Mouse (Mus musculus): ENCODE data around the gene Git1.

The Git1 gene

DNA sequence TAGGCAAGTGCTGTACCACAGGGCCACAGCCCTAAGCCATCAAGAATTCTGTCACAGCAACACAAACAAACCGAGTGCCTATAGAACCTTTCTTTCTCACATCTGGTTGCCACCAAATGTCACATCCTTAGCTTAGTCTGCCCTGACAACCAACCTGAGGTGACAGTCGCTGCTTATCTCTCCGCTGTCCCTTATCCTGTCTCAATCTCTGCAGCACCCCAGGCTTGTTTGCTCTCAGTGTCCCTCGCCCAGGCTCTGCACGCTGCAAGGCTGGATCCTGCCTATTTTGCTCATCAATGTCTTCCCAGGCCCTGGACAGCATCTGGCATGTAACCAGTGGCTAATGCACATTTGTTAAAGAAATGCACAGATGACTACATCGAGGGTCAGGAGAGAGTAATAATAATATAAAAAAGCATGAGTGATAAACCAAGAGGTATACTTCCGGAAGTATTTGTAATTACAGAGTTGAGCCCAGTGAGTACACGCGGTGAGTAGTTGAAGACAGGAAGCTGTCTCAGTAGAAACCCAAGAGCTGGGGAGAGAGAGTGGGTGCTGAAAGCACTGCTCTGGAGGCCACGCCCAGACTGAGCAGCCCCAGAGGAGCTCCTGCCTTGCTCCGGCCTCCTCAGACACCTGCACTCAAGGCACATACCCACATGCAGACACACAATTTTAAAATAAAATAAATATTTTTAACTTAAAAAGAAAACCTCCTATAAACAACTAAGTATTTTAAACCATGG is 9.7 kb upstream of the Git1 start:
- no peak for DNase-seq (ENCODE audit: low spot score)

GRCm38 (mm10) chr11:77485229-77485628 is 8.1 kb upstream of the Git1 start:
- no peak for DNase-seq (ENCODE audit: low spot score)

- DNase-seq (ENCODE audit: low spot score), result no peak
Observed at GRCm38 (mm10) chr11:77486798-77487197, 6.6 kb upstream of the Git1 start.

DNA sequence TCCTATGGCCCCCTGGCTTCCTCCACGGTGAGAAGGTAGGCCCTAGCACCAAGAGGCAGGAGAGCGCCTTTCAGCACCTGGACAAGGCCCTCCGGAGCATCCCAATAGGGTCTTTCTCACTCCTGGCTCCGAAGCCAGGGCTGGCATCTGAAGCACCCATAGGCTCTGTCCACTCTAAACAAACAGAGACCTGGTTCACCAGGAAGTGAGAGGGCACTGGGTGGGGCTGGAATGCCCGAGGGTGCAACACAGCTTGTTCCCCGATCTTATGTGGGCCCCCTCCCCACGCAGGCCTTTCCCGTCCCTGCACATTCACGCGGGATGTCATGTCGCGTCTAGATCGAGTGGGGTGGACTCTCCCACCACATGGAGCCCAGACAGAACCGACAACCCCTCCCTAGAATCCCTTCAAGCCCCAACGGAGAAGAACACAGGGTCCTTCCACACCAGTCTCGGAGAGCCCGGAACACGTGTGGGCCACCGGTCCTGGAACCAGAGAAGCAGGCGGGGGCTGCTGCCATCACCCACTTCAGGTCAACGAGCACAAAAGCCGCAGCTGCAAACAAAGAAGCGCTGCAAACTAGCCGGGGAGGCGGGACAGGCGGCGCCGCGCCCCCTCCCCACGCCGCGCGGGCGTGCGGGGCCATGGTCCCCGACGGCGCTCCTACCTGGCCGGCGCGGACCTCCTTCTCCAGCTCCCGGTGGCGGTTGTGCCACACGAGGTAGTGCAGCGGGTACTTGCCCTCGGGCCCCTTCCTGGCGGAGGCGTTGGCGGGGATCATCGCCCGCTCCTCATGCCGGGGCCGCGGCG is 4.4 kb upstream of the Git1 start:
- DNase-seq (ENCODE audit: low spot score), result peak; percentile 51

- peak; percentile 94 for DNase-seq (ENCODE audit: low spot score)
Observed at GRCm38 (mm10) chr11:77489591-77490235, 3.6 kb upstream of the Git1 start, which contains the start of gene Ankrd13b. TSS of gene Ankrd13b (minus strand) at chr11:77489678.

DNA sequence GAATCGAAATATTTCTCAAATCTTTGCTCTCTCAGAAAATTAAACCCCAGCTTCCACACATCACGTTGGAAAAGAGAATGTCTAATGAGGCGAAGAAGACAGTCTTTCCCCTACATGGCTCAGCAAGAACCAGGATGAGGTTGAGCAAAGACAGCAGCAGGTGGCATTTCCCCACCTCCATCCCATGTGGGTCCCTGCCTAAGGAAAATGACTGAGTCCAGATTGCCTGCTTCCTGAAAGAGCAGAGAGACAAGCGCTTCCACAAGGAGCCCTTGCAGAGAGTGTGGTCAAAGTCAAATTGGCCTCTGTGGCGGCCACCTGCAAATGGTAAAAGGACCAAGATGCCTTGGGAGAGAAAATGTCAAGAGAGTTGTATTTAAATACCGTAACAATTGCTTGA is 2.9 kb upstream of the Git1 start:
- no peak for DNase-seq (ENCODE audit: low spot score)

GRCm38 (mm10) chr11:77491123-77491501 is 2.2 kb upstream of the Git1 start:
- DNase-seq (ENCODE audit: low spot score), result peak; percentile 99

DNA sequence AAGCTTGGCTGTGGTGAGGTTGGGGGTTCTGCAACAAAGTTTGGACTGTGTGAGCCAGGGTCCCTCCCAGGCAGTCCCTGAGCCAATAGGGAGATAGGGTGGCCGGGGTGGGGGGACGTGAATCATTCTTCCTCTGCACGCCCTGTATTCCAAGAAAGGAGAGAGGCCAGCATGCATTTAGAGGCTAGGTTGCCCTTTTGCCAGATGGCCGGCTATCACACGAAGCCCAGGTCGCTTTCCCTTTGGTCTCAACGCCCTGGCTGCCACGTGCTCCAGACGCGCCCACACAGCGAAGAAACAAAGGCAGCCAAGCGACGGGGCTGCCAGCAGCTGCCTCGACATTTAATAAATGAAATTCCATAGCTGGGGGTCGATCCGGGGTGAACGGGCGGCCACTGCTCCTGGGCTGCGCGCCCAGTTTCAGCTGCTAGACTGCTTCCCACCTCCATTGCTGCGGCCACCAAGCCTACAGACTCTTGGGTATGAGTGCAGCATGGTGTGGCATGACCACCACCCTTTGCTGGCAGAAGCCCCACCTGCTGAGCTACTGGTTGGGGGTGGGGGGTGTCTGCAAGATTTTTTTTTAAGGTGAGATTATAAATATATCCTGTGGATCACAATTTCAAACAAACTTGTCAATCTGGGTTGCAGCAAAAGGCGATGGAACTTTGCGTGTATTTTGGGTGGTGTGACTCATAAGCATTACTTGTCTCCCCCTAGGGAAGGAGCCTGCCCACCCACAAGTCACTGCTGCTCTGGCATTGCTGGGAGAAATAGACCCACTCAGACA is 1.7 kb upstream of the Git1 start:
- peak; percentile 86 for DNase-seq (ENCODE audit: low spot score)

GRCm38 (mm10) chr11:77492311-77492871 is 971 bp upstream of the Git1 start:
- no peak for DNase-seq (ENCODE audit: low spot score)

GRCm38 (mm10) chr11:77492911-77493332 is 440 bp upstream of the Git1 start:
- DNase-seq (ENCODE audit: low spot score), result peak; percentile 89

- DNase-seq (ENCODE audit: low spot score), result no peak
Observed at GRCm38 (mm10) chr11:77494344-77494676, 948 bp downstream of the Git1 start.

GRCm38 (mm10) chr11:77494782-77495181 is 1.4 kb downstream of the Git1 start:
- DNase-seq (ENCODE audit: low spot score), result no peak

GRCm38 (mm10) chr11:77495507-77495906 is 2.1 kb downstream of the Git1 start:
- DNase-seq (ENCODE audit: low spot score), result no peak

DNA sequence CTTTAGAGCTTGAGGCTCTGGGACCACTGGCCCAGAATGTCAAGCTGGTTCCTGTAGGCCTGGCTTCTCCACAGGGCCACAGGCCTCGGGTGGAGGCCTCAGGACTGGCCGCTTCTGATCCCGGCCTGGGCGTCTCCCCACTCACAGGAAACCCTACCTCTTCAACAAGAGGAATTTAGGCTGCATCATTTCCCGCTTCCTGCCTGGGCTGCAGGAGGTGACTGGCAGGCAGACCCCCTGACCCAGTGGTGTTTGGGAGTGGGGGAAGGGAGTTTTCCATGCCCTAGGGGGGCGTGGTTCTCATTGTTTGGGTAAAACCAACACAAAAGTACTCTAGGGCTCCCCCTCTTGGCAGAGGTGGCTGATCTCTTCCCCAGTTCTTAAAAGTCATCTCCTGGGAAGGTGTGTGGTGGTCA is 4.0 kb downstream of the Git1 start:
- peak; percentile 90 for DNase-seq (ENCODE audit: low spot score)

GRCm38 (mm10) chr11:77497851-77498250 is 4.5 kb downstream of the Git1 start:
- peak; percentile 77 for DNase-seq (ENCODE audit: low spot score)

- peak; percentile 60 for DNase-seq (ENCODE audit: low spot score)
Observed at GRCm38 (mm10) chr11:77498261-77499139, 5.1 kb downstream of the Git1 start.

- no peak for DNase-seq (ENCODE audit: low spot score)
Observed at GRCm38 (mm10) chr11:77499354-77499753, 6.0 kb downstream of the Git1 start.

DNA sequence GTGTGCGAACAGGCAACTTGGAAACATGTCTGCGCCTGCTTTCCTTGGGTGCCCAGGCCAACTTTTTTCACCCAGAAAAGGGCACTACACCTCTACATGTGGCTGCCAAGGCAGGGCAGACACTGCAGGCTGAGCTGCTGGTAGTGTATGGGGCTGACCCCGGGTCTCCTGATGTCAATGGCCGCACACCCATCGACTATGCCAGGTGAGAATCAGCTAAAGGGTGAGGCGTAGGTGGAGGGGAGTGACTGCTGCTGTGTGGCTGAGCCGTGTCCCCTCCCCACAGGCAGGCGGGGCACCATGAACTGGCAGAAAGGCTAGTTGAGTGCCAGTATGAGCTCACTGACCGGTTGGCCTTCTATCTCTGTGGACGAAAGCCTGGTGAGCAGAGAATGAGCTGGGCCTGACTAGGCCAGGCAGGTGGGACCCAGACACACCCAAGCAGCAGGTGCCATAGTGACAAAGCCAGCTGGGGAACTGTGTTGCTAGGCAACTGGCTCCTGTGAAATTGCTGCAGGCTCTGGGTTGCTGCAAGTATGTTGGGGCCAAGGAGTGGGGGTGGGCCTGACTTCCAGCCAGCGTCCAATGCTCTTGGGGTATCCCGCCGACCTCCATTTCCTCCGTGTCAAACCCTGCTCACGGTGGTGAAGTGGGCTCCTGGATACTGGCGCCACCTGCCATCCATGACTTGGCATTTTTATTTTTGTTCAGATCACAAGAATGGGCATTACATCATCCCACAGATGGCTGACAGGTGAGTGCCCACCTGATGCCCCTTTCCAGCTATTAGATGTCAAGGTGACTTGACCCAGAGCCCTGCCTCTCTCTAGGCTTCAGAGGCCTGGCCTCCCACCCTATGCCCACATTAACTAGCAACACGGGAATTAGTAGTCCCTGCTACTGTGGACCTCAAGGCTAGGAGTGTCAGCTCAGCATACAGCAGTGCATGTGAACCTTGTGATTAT is 7.3 kb downstream of the Git1 start:
- DNase-seq (ENCODE audit: low spot score), result no peak

DNA sequence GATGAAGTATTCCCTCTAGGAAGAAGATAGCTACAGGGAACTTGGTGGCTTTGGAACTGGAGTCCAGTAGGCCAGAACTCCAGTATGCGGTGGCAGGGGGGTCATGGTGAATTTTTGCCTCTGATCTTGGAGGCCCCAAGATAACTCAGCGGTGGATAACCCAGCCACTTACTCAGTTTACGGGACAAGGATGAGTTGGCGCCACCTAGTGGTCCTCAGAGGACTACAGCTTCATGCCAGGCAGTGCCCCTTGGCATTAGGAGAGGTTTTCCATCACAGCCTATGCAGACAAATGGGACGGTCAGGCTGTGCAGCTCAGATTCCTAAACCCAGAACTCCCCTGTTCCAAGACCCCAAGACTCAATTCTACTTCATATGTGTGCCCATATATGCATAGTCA is 8.0 kb downstream of the Git1 start:
- DNase-seq (ENCODE audit: low spot score), result peak; percentile 89

- no peak for DNase-seq (ENCODE audit: low spot score)
Observed at GRCm38 (mm10) chr11:77501971-77502370, 8.6 kb downstream of the Git1 start.

Data from embryo, embryonic 10 days (tissue).